Comparison of ENCODE assay signal across 26 mouse cellular contexts in genomic region chr4:23037784-23038183, GRCm38 (mm10).
A peak's percentile ranks its signal among the peaks of the same experiment; 100 is the strongest.
DNase-seq lines count a peak whose midpoint lies in the region; ATAC-seq lines count a peak whose summit lies in the region.
"Had no signal": no experiment of that assay in that cellular context is flagged by ENCODE, and none has a peak within 500 bp of the region (broad histone marks: within the 10 kb centered on the region; RNA-seq: fewer than 3 reads in every experiment).

No protein-coding gene starts in this region.

- H3K36me3 ChIP-seq in hindbrain, embryonic 12.5 days, result no peaks in the 10 kb centered on the region
- H3K36me3 ChIP-seq in hindbrain, embryonic 13.5 days, result no peaks in the 10 kb centered on the region
- H3K36me3 ChIP-seq in forebrain, embryonic 14.5 days (ENCODE audit: control insufficient read depth, insufficient read depth, low read length), result no peaks in the 10 kb centered on the region
- H3K36me3 ChIP-seq in midbrain, embryonic 13.5 days, result no peaks in the 10 kb centered on the region
- H3K36me3 ChIP-seq: hindbrain, embryonic 10.5 days; limb, embryonic 10.5 days; limb, embryonic 15.5 days; liver, embryonic 13.5 days had no signal

- H3K27ac ChIP-seq in hindbrain, embryonic 12.5 days, result no peak overlapping the region
- no peak overlapping the region for H3K27ac ChIP-seq in hindbrain, embryonic 13.5 days
- no peak overlapping the region for H3K27ac ChIP-seq in forebrain, embryonic 14.5 days (ENCODE audit: low read depth, low read length)
- H3K27ac ChIP-seq in midbrain, embryonic 13.5 days, result no peak overlapping the region
- H3K27ac ChIP-seq: heart, adult 2 months; hindbrain, embryonic 10.5 days; limb, embryonic 10.5 days; limb, embryonic 15.5 days; liver, embryonic 13.5 days; macrophage had no signal

- H3K9ac ChIP-seq in hindbrain, embryonic 12.5 days, result no peak overlapping the region
- H3K9ac ChIP-seq in hindbrain, embryonic 13.5 days, result no peak overlapping the region
- no peak overlapping the region for H3K9ac ChIP-seq in forebrain, embryonic 14.5 days (ENCODE audit: low read length)
- no peak overlapping the region for H3K9ac ChIP-seq in midbrain, embryonic 13.5 days (replicated peaks)
- H3K9ac ChIP-seq: limb, embryonic 15.5 days; liver, embryonic 13.5 days had no signal

- DNase-seq in forebrain, embryonic 14.5 days (ENCODE audit: low spot score), result peak; percentile 29
- no peak for DNase-seq in frontal cortex, postnatal 36 days (ENCODE audit: low spot score in 2 of 2)
- DNase-seq in urinary bladder, adult 2 months (ENCODE audit: low spot score), result no peak
- DNase-seq in adrenal gland, postnatal 4 days (ENCODE audit: low spot score in 2 of 2), result no peak
- DNase-seq: adrenal gland, postnatal 25 days; cerebellum, adult 9-10 months; cerebellum, postnatal 36 days; heart, adult 2 months; heart, postnatal 14 days; kidney, adult 9 months; kidney, postnatal 14 days; layer of hippocampus, adult 9-11 months; liver, embryonic 13.5 days; lung, adult 18-20 months; lung, postnatal 10 days; thymus, adult 2 months; thymus, postnatal 36 days had no signal

- no peak overlapping the region for H3K4me2 ChIP-seq in hindbrain, embryonic 12.5 days (replicated peaks)
- H3K4me2 ChIP-seq in hindbrain, embryonic 13.5 days, result no peak overlapping the region
- H3K4me2 ChIP-seq in forebrain, embryonic 14.5 days (ENCODE audit: low read length), result no peak overlapping the region
- no peak overlapping the region for H3K4me2 ChIP-seq in midbrain, embryonic 13.5 days (replicated peaks)
- H3K4me2 ChIP-seq: limb, embryonic 15.5 days; liver, embryonic 13.5 days had no signal

- H3K4me3 ChIP-seq in hindbrain, embryonic 12.5 days, result no peak overlapping the region
- no peak overlapping the region for H3K4me3 ChIP-seq in hindbrain, embryonic 13.5 days
- H3K4me3 ChIP-seq in forebrain, embryonic 14.5 days (ENCODE audit: low read depth, low read length), result no peak overlapping the region
- H3K4me3 ChIP-seq in midbrain, embryonic 13.5 days (replicated peaks), result no peak overlapping the region
- H3K4me3 ChIP-seq: heart, adult 2 months; hindbrain, embryonic 10.5 days; limb, embryonic 10.5 days; limb, embryonic 15.5 days; liver, embryonic 13.5 days had no signal

- H3K4me1 ChIP-seq in hindbrain, embryonic 12.5 days, result no peaks in the 10 kb centered on the region
- no peaks in the 10 kb centered on the region for H3K4me1 ChIP-seq in hindbrain, embryonic 13.5 days (replicated peaks)
- H3K4me1 ChIP-seq in forebrain, embryonic 14.5 days (ENCODE audit: control insufficient read depth, insufficient read depth, low read length), result no peaks in the 10 kb centered on the region
- peaks cover 10% of the 10 kb centered on the region; the same call in 1 of the 2 replicates for H3K4me1 ChIP-seq in midbrain, embryonic 13.5 days (replicated peaks)
- H3K4me1 ChIP-seq: hindbrain, embryonic 10.5 days; limb, embryonic 10.5 days; limb, embryonic 15.5 days; liver, embryonic 13.5 days had no signal

- peak; percentile 43; the same call in 1 of the 2 replicates for ATAC-seq in hindbrain, embryonic 12.5 days (ENCODE audit: low FRiP score)
- ATAC-seq in hindbrain, embryonic 13.5 days (ENCODE audit: low FRiP score), result no peak
- ATAC-seq in forebrain, embryonic 14.5 days, result peak; percentile 74; the same call in 1 of the 2 replicates
- peak; percentile 89 for ATAC-seq in midbrain, embryonic 13.5 days
- ATAC-seq: CD4-positive, CD25-positive, alpha-beta regulatory T cell, adult 4 months; intestine, postnatal 0 days had no signal

- no peaks in the 10 kb centered on the region for H3K27me3 ChIP-seq in hindbrain, embryonic 12.5 days
- no peaks in the 10 kb centered on the region for H3K27me3 ChIP-seq in hindbrain, embryonic 13.5 days
- no peaks in the 10 kb centered on the region for H3K27me3 ChIP-seq in forebrain, embryonic 14.5 days (replicated peaks; ENCODE audit: control insufficient read depth, insufficient read depth, low read length)
- no peaks in the 10 kb centered on the region for H3K27me3 ChIP-seq in midbrain, embryonic 13.5 days
- H3K27me3 ChIP-seq: limb, embryonic 15.5 days; liver, embryonic 13.5 days had no signal

- WGBS in hindbrain, embryonic 12.5 days, result 78% methylated on average over 6 of the region's 6 CpGs
- 75% methylated on average over 6 of the region's 6 CpGs for WGBS in hindbrain, embryonic 13.5 days
- 68% methylated on average over 6 of the region's 6 CpGs for WGBS in forebrain, embryonic 14.5 days
- 35% methylated on average over 6 of the region's 6 CpGs for WGBS in midbrain, embryonic 13.5 days

- no peaks in the 10 kb centered on the region for H3K9me3 ChIP-seq in hindbrain, embryonic 12.5 days (replicated peaks)
- H3K9me3 ChIP-seq in hindbrain, embryonic 13.5 days, result no peaks in the 10 kb centered on the region
- no peaks in the 10 kb centered on the region for H3K9me3 ChIP-seq in forebrain, embryonic 14.5 days (replicated peaks; ENCODE audit: control insufficient read depth, low read length)
- no peaks in the 10 kb centered on the region for H3K9me3 ChIP-seq in midbrain, embryonic 13.5 days
- H3K9me3 ChIP-seq: hindbrain, embryonic 10.5 days; limb, embryonic 10.5 days; limb, embryonic 15.5 days; liver, embryonic 13.5 days had no signal
